Mouse (Mus musculus) urinary bladder, postnatal 4 days (tissue): ENCODE results near the gene Gm20388.
A peak's percentile ranks its signal among the peaks of the same experiment; 100 is the strongest.

Experiments
- DNase-seq, 2 experiments: peaks; one replicate each; pipeline ENCODE4 v3.0.0; 2021 to 2022; ENCODE audit warnings: low spot score in 2 of 2

The Gm20388 gene

GRCm38 (mm10) chr8:120505082-120505511 is 594.5 kb downstream of the Gm20388 start:
- no peak for DNase-seq

- DNase-seq: no peak
Measured at GRCm38 (mm10) chr8:120505619-120506310, 595.1 kb downstream of the Gm20388 start.

- no peak for DNase-seq
Measured at GRCm38 (mm10) chr8:120506562-120506961, 595.9 kb downstream of the Gm20388 start.

GRCm38 (mm10) chr8:120507290-120507689 is 596.6 kb downstream of the Gm20388 start:
- DNase-seq: no peak

GRCm38 (mm10) chr8:120509136-120510034 is 598.7 kb downstream of the Gm20388 start:
- DNase-seq: no peak

GRCm38 (mm10) chr8:120510035-120510416 is 599.4 kb downstream of the Gm20388 start:
- DNase-seq: no peak

- no peak for DNase-seq
Measured at GRCm38 (mm10) chr8:120510863-120511457, 600.3 kb downstream of the Gm20388 start.

- no peak for DNase-seq
Measured at GRCm38 (mm10) chr8:120511737-120512136, 601.1 kb downstream of the Gm20388 start.

- no peak for DNase-seq
Measured at GRCm38 (mm10) chr8:120512326-120512725, 601.7 kb downstream of the Gm20388 start.

GRCm38 (mm10) chr8:120513145-120513544 is 602.5 kb downstream of the Gm20388 start:
- DNase-seq: no peak

- no peak for DNase-seq
Measured at GRCm38 (mm10) chr8:120513638-120514461, 603.2 kb downstream of the Gm20388 start.

- DNase-seq: no peak
Measured at GRCm38 (mm10) chr8:120515214-120515613, 604.6 kb downstream of the Gm20388 start.

- no peak for DNase-seq
Measured at GRCm38 (mm10) chr8:120515650-120516049, 605.0 kb downstream of the Gm20388 start.

GRCm38 (mm10) chr8:120516182-120516755 is 605.6 kb downstream of the Gm20388 start:
- no peak for DNase-seq

- no peak for DNase-seq
Measured at GRCm38 (mm10) chr8:120517666-120518410, 607.2 kb downstream of the Gm20388 start.

GRCm38 (mm10) chr8:120518736-120519534 is 608.3 kb downstream of the Gm20388 start:
- peak in 1 of 2 experiments; percentile 71 for DNase-seq

GRCm38 (mm10) chr8:120520287-120520686 is 609.6 kb downstream of the Gm20388 start:
- DNase-seq: no peak

- DNase-seq: peak in 1 of 2 experiments; percentile 40
Measured at GRCm38 (mm10) chr8:120520707-120521590, 610.3 kb downstream of the Gm20388 start.

GRCm38 (mm10) chr8:120521591-120521965 is 610.9 kb downstream of the Gm20388 start:
- no peak for DNase-seq
